Mouse (Mus musculus): ENCODE measurements around the gene March1.

Gene March1

GRCm38 (mm10) chr8:66503381-66503780, 885.7 kb downstream of the March1 start:
- DNase-seq (ENCODE audit: low read depth, low spot score), result no peak

- DNase-seq (ENCODE audit: low read depth, low spot score), result peak; percentile 39
Measured at GRCm38 (mm10) chr8:66511537-66511936, 893.8 kb downstream of the March1 start, which contains the start of gene Tktl2. Gene Tktl2, plus strand, starts transcription at chr8:66511756.

GRCm38 (mm10) chr8:66519149-66519548, 901.4 kb downstream of the March1 start:
- no peak for DNase-seq (ENCODE audit: low read depth, low spot score)

DNA sequence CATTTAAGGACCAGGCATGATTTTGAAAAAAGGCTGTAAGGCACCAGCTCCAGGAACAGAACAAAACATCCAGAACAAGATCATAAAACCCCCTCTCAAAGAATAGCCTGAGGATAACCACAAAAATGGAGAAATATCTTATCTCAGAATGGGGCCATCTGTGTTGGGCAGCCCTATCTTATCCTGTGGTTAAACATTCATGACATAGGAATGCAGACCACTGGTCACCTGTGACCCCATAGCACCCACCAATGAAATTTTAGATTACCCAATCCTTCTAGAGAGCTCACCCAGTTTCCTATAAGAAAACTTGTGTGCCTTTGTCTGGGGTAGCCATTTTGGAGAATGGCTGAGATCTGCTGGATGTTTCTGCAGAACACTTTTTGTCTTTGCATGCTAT, 902.9 kb downstream of the March1 start:
- DNase-seq (ENCODE audit: low read depth, low spot score), result no peak

Measured in ZHBTc4 (cell line).